Mouse (Mus musculus) G1E (cell line): ENCODE data around the gene Gpat3. TPM values are rescaled to one million over a fixed set of nuclear protein-coding genes. Genes with fewer than 3 reads are reported as not detected.

ENCODE experiments used
- ATAC-seq: 2 replicates; pipeline ENCODE4 v1.8.0; 2016; ENCODE audit warnings: mild to moderate bottlenecking; ENCODE audit not compliant: insufficient number of reproducible peaks, poor library complexity, low FRiP score, severe bottlenecking; ENCODE audit errors: extremely low read depth
- DNase-seq: peaks from one replicate; pipeline ENCODE4 v3.0.0; 2012; ENCODE audit warnings: low spot score
- H3K27me3 ChIP-seq: 2 replicates; pipeline ENCODE4 v1.6.1; 2012; ENCODE audit warnings: mild to moderate bottlenecking, low read length, inconsistent platforms; ENCODE audit not compliant: insufficient read depth
- H3K36me3 ChIP-seq: replicated peaks from 2 replicates; pipeline ENCODE3; 2012; ENCODE audit warnings: mild to moderate bottlenecking, inconsistent platforms
- H3K4me1 ChIP-seq: 2 replicates; pipeline ENCODE4 v1.6.1; 2012; ENCODE audit warnings: low read depth, low read length, inconsistent platforms, mixed read lengths; ENCODE audit not compliant: insufficient read depth
- H3K4me3 ChIP-seq: 2 replicates; pipeline ENCODE4 v1.5.1; 2012; ENCODE audit warnings: low read depth, mild to moderate bottlenecking, inconsistent platforms, low read length, moderate library complexity, mixed read lengths
- H3K9me3 ChIP-seq: replicated peaks from 2 replicates; pipeline ENCODE4 v1.6.1; 2012; ENCODE audit warnings: inconsistent platforms
- CTCF ChIP-seq: IDR thresholded peaks from 2 replicates; pipeline ENCODE4 v1.5.1; 2012; ENCODE audit warnings: low read depth, low read length, inconsistent platforms, mixed read lengths
- GATA1 ChIP-seq: IDR thresholded peaks from 2 replicates; pipeline ENCODE4 v1.6.1; 2012; ENCODE audit warnings: borderline replicate concordance, low read length, inconsistent platforms, mixed read lengths
- GATA2 ChIP-seq: IDR thresholded peaks from 2 replicates; pipeline ENCODE4 v1.6.1; 2012; ENCODE audit warnings: low read depth, low read length, inconsistent platforms, borderline replicate concordance
- POLR2AphosphoS5 ChIP-seq: IDR thresholded peaks from 2 replicates; pipeline ENCODE4 v1.6.1; 2012; ENCODE audit warnings: low read depth, low read length, inconsistent platforms; ENCODE audit not compliant: insufficient replicate concordance
- TAL1 ChIP-seq: conservative IDR thresholded peaks from 2 replicates; pipeline ENCODE4 v1.6.1; 2012; ENCODE audit warnings: low read depth, low read length, inconsistent platforms, mixed read lengths
- polyA plus RNA-seq: library from polyadenylated mRNA; stranded (reverse); fragments of >175 nt; gene quantifications from 2 replicates; pipeline ENCODE4 v1.2.3, GENCODE M21; 2012
- total RNA-seq, 2 experiments: library from RNA; stranded (forward) in 1 of 2; stranded (reverse) in 1 of 2; fragments of 200-1000 nt in 1 of 2; fragments of >200 nt in 1 of 2; fragmentation: Nextera tagmentation in 1 of 2; gene quantifications; 2 replicates each; pipeline ENCODE4 v1.2.3; 2014 to 2017

The Gpat3 gene
- total and polyA plus RNA-seq, 3 experiments: 0.16 TPM; not detected in 2

GRCm38 (mm10) chr5:100856552-100856951 lies 11.0 kb downstream of the Gpat3 start:
- DNase-seq (no peak), ATAC-seq (no peak)
- TF ChIP-seq GATA1 (no peak), CTCF (no peak), GATA2 (no peak), POLR2AphosphoS5 (no peak), TAL1 (no peak)
- H3K36me3 ChIP-seq: no peaks in the 10 kb centered on the region
- H3K9me3 ChIP-seq: no peaks in the 10 kb centered on the region
- H3K4me1 ChIP-seq: no peaks in the 10 kb centered on the region
- no peak overlapping the region for H3K4me3 ChIP-seq
- H3K27me3 ChIP-seq: no peaks in the 10 kb centered on the region

- TF ChIP-seq GATA1 (no peak), POLR2AphosphoS5 (no peak), TAL1 (no peak), CTCF (no peak), GATA2 (no peak)
Measured at GRCm38 (mm10) chr5:100860417-100861053, 15.0 kb downstream of the Gpat3 start.

GRCm38 (mm10) chr5:100861140-100861539 lies 15.6 kb downstream of the Gpat3 start:
- Histone ChIP-seq H3K4me1 (no peaks in the 10 kb centered on the region), H3K4me3 (no peak overlapping the region), H3K36me3 (no peaks in the 10 kb centered on the region), H3K9me3 (0 out of 2 replicates have a peak, but pooled peaks cover 2% of the 10 kb centered on the region), H3K27me3 (no peaks in the 10 kb centered on the region)
- no peak for ATAC-seq
- DNase-seq: no peak
- no peak for TF ChIP-seq TAL1
- no peak for TF ChIP-seq GATA1
- no peak for TF ChIP-seq CTCF
- no peak for TF ChIP-seq POLR2AphosphoS5
- no peak for TF ChIP-seq GATA2

More at GRCm38 (mm10) chr5:100860417-100861053, 15.0 kb downstream of the Gpat3 start:
- DNase-seq (no peak), ATAC-seq (no peak)
- no peak overlapping the region for H3K4me3 ChIP-seq
- no peaks in the 10 kb centered on the region for H3K27me3 ChIP-seq
- H3K9me3 ChIP-seq: 0 out of 2 replicates have a peak, but pooled peaks cover 2% of the 10 kb centered on the region
- no peaks in the 10 kb centered on the region for H3K36me3 ChIP-seq
- H3K4me1 ChIP-seq: no peaks in the 10 kb centered on the region

DNA sequence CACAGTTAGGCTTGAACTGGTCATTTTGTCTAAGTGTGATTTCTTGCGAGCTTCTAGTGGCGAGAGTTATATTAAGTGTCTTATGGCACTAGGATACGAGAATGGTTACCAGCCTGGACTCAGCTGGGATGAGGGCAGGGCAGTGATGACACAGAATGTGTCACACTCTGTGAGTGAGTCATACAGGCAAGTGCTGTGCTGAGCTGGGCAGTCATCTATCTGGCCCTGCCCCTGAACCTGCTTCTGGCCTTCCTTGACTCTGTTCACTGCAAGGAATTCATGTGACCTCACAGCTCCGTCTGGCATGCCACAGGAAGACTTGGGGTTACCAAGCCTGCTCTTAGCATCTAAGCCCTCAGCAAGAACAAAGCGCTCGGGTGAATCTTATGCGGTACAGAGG lies 16.3 kb downstream of the Gpat3 start:
- Histone ChIP-seq H3K4me1 (no peaks in the 10 kb centered on the region), H3K4me3 (no peak overlapping the region), H3K9me3 (0 out of 2 replicates have a peak, but pooled peaks cover 2% of the 10 kb centered on the region), H3K36me3 (no peaks in the 10 kb centered on the region), H3K27me3 (no peaks in the 10 kb centered on the region)
- DNase-seq: no peak
- no peak for ATAC-seq
- TF ChIP-seq GATA2: no peak
- no peak for TF ChIP-seq CTCF
- no peak for TF ChIP-seq GATA1
- no peak for TF ChIP-seq TAL1
- TF ChIP-seq POLR2AphosphoS5: no peak

- Histone ChIP-seq H3K9me3 (0 out of 2 replicates have a peak, but pooled peaks cover 2% of the 10 kb centered on the region), H3K36me3 (no peaks in the 10 kb centered on the region), H3K27me3 (no peaks in the 10 kb centered on the region), H3K4me1 (no peaks in the 10 kb centered on the region), H3K4me3 (no peak overlapping the region)
- TF ChIP-seq TAL1: no peak
- TF ChIP-seq POLR2AphosphoS5: no peak
- TF ChIP-seq CTCF: no peak
- TF ChIP-seq GATA2: no peak
- no peak for TF ChIP-seq GATA1
- DNase-seq (no peak), ATAC-seq (no peak)
Measured at GRCm38 (mm10) chr5:100863091-100863490, 17.6 kb downstream of the Gpat3 start.

DNA sequence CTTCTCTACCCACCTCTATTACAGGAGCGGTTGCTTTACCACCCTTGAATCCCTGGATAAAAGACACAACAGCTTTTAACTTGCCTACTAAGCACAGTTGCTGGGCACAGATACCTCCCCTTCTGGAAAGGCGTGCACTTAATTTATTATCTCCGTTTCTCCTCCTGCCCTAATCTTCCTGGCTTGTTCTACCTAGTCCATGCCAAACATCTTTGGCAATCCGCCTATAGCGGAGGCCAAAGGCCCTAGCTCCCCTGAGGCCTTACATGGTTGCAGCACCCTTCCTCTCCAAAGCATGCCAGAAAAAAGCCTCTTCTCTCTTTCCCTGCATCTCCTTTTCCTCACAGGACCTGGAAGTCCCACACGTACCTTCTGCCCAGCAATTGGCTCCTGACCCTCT lies 18.9 kb downstream of the Gpat3 start:
- no peak for DNase-seq
- no peak for ATAC-seq
- no peak for TF ChIP-seq CTCF
- TF ChIP-seq POLR2AphosphoS5: no peak
- H3K36me3 ChIP-seq: no peaks in the 10 kb centered on the region
- H3K27me3 ChIP-seq: no peaks in the 10 kb centered on the region
- peaks cover 6% of the 10 kb centered on the region for H3K9me3 ChIP-seq
- no peaks in the 10 kb centered on the region for H3K4me1 ChIP-seq
- no peak overlapping the region for H3K4me3 ChIP-seq
